Mouse (Mus musculus): Measurements from ENCODE around the gene Camsap3.

DNA sequence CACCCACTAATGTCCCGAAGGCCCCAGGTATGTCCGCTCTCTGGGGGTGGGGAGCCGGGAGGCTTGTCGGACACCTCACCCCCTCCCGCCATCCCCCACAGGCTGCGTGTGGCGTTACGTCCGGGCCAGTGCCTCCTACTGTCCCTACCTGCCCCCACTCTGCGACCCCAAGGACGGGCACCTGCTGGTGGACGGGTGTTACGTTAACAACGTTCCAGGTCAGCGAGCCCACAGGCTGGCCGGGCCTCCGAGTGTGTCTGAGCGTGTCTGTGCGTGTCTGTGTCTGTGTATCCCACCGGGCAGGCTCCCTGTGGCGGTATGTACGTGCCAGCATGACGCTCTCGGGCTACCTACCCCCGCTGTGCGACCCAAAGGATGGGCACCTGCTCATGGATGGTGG lies 49.4 kb upstream of the Camsap3 start:
- TF ChIP-seq ZC3H11A (IDR thresholded peaks at IDR 0.05; ENCODE audit: borderline replicate concordance, low read depth, low read length) (no peak), ZNF384 (IDR thresholded peaks at IDR 0.05; ENCODE audit: low read depth, low read length) (no peak)
